Mouse (Mus musculus) ES-E14 (cell line): Measurements from ENCODE around the gene Rsph10b.

ENCODE experiments used
- HCFC1 ChIP-seq: IDR thresholded peaks from 2 replicates; pipeline ENCODE4 v1.6.1; 2012; ENCODE audit warnings: low read length, inconsistent platforms, borderline replicate concordance; ENCODE audit not compliant: insufficient read depth
- ZNF384 ChIP-seq: IDR thresholded peaks from 2 replicates; pipeline ENCODE4 v1.6.1; 2012; ENCODE audit warnings: low read depth, low read length, inconsistent platforms

DNA sequence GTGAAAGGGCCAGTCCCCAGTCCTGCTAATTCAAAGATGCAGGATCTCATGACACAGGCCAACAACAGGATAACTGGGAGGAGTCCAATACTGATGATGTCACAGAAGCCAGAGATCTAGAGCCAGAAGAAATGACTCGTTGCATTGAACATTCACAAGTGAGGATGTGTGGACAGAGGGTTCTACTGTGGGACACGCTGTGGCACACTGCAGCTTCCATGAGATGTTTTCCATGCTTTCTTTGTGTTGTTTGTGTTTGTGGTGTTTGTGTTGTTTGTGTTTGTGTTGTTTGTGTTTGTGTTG is 42.7 kb downstream of the Rsph10b start:
- no peak for TF ChIP-seq HCFC1
- no peak for TF ChIP-seq ZNF384
